10 mouse cellular contexts compared by ENCODE assay signal in genomic region chr7:80997776-80998175, GRCm38 (mm10). TPM values are rescaled to one million over a fixed set of nuclear protein-coding genes. Genes with fewer than 3 reads are reported as not detected.
A peak's percentile ranks its signal among the peaks of the same experiment; 100 is the strongest.
DNase-seq lines count a peak whose midpoint lies in the region; TF ChIP-seq lines count a peak whose summit lies in the region.
"Had no signal": no experiment of that assay in that cellular context is flagged by ENCODE, and none has a peak within 500 bp of the region (broad histone marks: within the 10 kb centered on the region; RNA-seq: fewer than 3 reads in every experiment).

No protein-coding gene starts in this region.

- TF ChIP-seq POLR2A in spleen, adult 2 months (IDR thresholded peaks at IDR 0.05; ENCODE audit: low read depth, low read length), result no peak

- no peaks in the 10 kb centered on the region; the same call in 1 of the 2 replicates for H3K36me3 ChIP-seq in spleen, adult 2 months (ENCODE audit: control insufficient read depth, insufficient read depth, low read length)
- H3K36me3 ChIP-seq in splenic B cell, adult 2 months (ENCODE audit: control insufficient read depth, insufficient read depth, low read length, poor library complexity, severe bottlenecking), result no peaks in the 10 kb centered on the region

- WGBS in spleen, adult 2 months, result 24% methylated on average over 6 of the region's 6 CpGs

- TF ChIP-seq CTCF in spleen, adult 2 months (IDR thresholded peaks at IDR 0.05; ENCODE audit: extremely low read depth, insufficient read depth, insufficient read length, insufficient replicate concordance), result no peak

- no peak overlapping the region for H3K4me3 ChIP-seq in spleen, adult 2 months (ENCODE audit: extremely low read depth, insufficient read depth, insufficient read length)

- H3K27me3 ChIP-seq in spleen, adult 2 months (ENCODE audit: control insufficient read depth, insufficient read depth, low read length), result no peaks in the 10 kb centered on the region
- no peaks in the 10 kb centered on the region for H3K27me3 ChIP-seq in splenic B cell, adult 2 months (ENCODE audit: control insufficient read depth, insufficient read depth, low read length, poor library complexity, severe bottlenecking)

- H3K27ac ChIP-seq in spleen, adult 2 months (ENCODE audit: insufficient read depth, low read length), result peak overlapping the region; percentile 54; the same call in 1 of the 2 replicates

- intact Hi-C loops in gastrocnemius, postnatal 14 days (cut with DNase I; ENCODE audit: low total_unique reads), result no loop called here
- intact Hi-C loops in heart, postnatal 14 days (cut with DNase I), result no loop called here

- peaks cover 43% of the 10 kb centered on the region for H3K4me1 ChIP-seq in spleen, adult 2 months (ENCODE audit: control insufficient read depth, insufficient read depth, insufficient read length)

- peak; percentile 26 for DNase-seq in gastrocnemius, postnatal 14 days
- no peak for DNase-seq in gastrocnemius, postnatal 25 days
- DNase-seq in spleen, adult 2 months (ENCODE audit: low read depth in 1 of 2, low spot score in 2 of 2), result peak in 1 of 2 experiments; percentile 32
- no peak for DNase-seq in spleen, adult 12 weeks (ENCODE audit: low spot score)
- DNase-seq in heart, postnatal 14 days, result peak; percentile 25 to 29
- peak; percentile 53 for DNase-seq in splenic B cell, adult 2 months (ENCODE audit: low read depth, low spot score)
- DNase-seq in cerebellum, postnatal 10 days, result no peak
- no peak for DNase-seq in frontal cortex, adult 2 months (ENCODE audit: extremely low spot score in 1 of 2, low spot score in 1 of 2)
- DNase-seq: cerebellum, postnatal 14 days; kidney, adult 18-20 months had no signal

RNA-seq across cellular contexts. Expression of gene Zfp592, which starts 4.3 kb away (rescaled TPM):
- total RNA-seq in gastrocnemius, postnatal 14 days (2021), result 10 to 100 TPM; 11.5 to 13.7 TPM
- 10 to 100 TPM; 10.2 to 10.6 TPM for total RNA-seq in gastrocnemius, postnatal 25 days (2021)
- polyA plus RNA-seq in spleen, adult 2 months (2012; rRNA removed), result 24.7 and 28.1 TPM in 2 replicates
- total RNA-seq in heart, postnatal 14 days (2021), result 10 to 100 TPM; 21.5 to 22.1 TPM
- 14.1 and 16.6 TPM in 2 replicates for polyA plus RNA-seq in frontal cortex, adult 2 months (2012; rRNA removed)

RNA-seq across cellular contexts. Expression of gene Sec11a, which starts 50.2 kb away (rescaled TPM):
- 10 to 100 TPM; 30.9 to 37.2 TPM for total RNA-seq in gastrocnemius, postnatal 14 days (2021)
- total RNA-seq in gastrocnemius, postnatal 25 days (2021), result 10 to 100 TPM; 25.4 to 29.9 TPM
- polyA plus RNA-seq in spleen, adult 2 months (2012; rRNA removed), result 36.9 and 45.3 TPM in 2 replicates
- 10 to 100 TPM; 50.2 to 61.5 TPM for total RNA-seq in heart, postnatal 14 days (2021)
- polyA plus RNA-seq in frontal cortex, adult 2 months (2012; rRNA removed), result 59.8 and 60.6 TPM in 2 replicates

RNA-seq across cellular contexts. Expression of gene Alpk3, which starts 59.6 kb away (rescaled TPM):
- 100 to 1,000 TPM; 119 to 131 TPM for total RNA-seq in gastrocnemius, postnatal 14 days (2021)
- total RNA-seq in gastrocnemius, postnatal 25 days (2021), result 100 to 1,000 TPM; 213 to 256 TPM
- polyA plus RNA-seq in spleen, adult 2 months (2012; rRNA removed), result 0.12 TPM in 2 replicates
- total RNA-seq in heart, postnatal 14 days (2021), result 10 to 100 TPM; 81.4 to 86.0 TPM
- polyA plus RNA-seq in frontal cortex, adult 2 months (2012; rRNA removed), result 0.59 and 0.60 TPM in 2 replicates

Comparison
In these comparisons a context has a peak if more than half of its experiments do, and no peak if none do; other contexts are left out.
1. DNase-seq: peak in gastrocnemius, postnatal 14 days (single experiment), heart, postnatal 14 days (2 of 2) and splenic B cell, adult 2 months (single experiment); none in gastrocnemius, postnatal 25 days (single experiment), spleen, adult 12 weeks (single experiment), cerebellum, postnatal 10 days (0 of 2) and frontal cortex, adult 2 months (0 of 2).